Mouse (Mus musculus): Measurements from ENCODE around the gene Hook2.

GRCm38 (mm10) chr8:84945633-84946527 is 44.5 kb upstream of the Hook2 start:
- no peak for TF ChIP-seq CTCF (IDR thresholded peaks at IDR 0.05; ENCODE audit: low read depth, low read length)
- TF ChIP-seq POLR2A (IDR thresholded peaks at IDR 0.05; ENCODE audit: borderline replicate concordance, low read depth, low read length): no peak
